Mouse (Mus musculus): ENCODE results near the gene Ehmt1. TPM values are rescaled to one million over a fixed set of nuclear protein-coding genes. Genes with fewer than 3 reads are reported as not detected.

Ehmt1 gene
- polyA plus RNA-seq (2017; shearing (Covaris generic)), result 41.2 TPM

GRCm38 (mm10) chr2:24918930-24919838 is at the start of gene Ehmt1:
Gene Ehmt1 (minus strand): TSS chr2:24919614.

GRCm38 (mm10) chr2:24962304-24963000 is 43.0 kb upstream of the Ehmt1 start, which contains the start of gene Dph7:
Gene Dph7 (plus strand): TSS chr2:24962400.

GRCm38 (mm10) chr2:24949421-24950188 is 30.2 kb upstream of the Ehmt1 start, which contains the start of gene Zmynd19:
Gene Zmynd19 (plus strand): TSS chr2:24949792.

GRCm38 (mm10) chr2:24935057-24935796 is 15.8 kb upstream of the Ehmt1 start, which contains the start of gene Arrdc1:
Gene Arrdc1 (minus strand): TSS chr2:24935252.

GRCm38 (mm10) chr2:24763115-24763557 is 156.3 kb downstream of the Ehmt1 start, which contains the start of gene Cacna1b:
Gene Cacna1b (minus strand): TSS chr2:24763152.

Other genes with a start within 250 kb of the Ehmt1 start
- gene Cacna1b, start 156.5 kb downstream of the Ehmt1 start, polyA plus RNA-seq (2017; shearing (Covaris generic)), result 0.06 TPM
- 173 TPM for gene Arrdc1, start 15.6 kb upstream of the Ehmt1 start, polyA plus RNA-seq (2017; shearing (Covaris generic))
- gene Zmynd19, start 30.2 kb upstream of the Ehmt1 start, polyA plus RNA-seq (2017; shearing (Covaris generic)), result 16.1 TPM
- gene Dph7, start 42.8 kb upstream of the Ehmt1 start, polyA plus RNA-seq (2017; shearing (Covaris generic)), result 13.5 TPM
- 74.5 TPM for gene Mrpl41, start 55.5 kb upstream of the Ehmt1 start, polyA plus RNA-seq (2017; shearing (Covaris generic))
- 77.5 TPM for gene Pnpla7, start 56.4 kb upstream of the Ehmt1 start, polyA plus RNA-seq (2017; shearing (Covaris generic))
- gene Nsmf, start 134.7 kb upstream of the Ehmt1 start, polyA plus RNA-seq (2017; shearing (Covaris generic)), result 26.2 TPM
- gene Entpd8, start 160.7 kb upstream of the Ehmt1 start, polyA plus RNA-seq (2017; shearing (Covaris generic)), result not detected
- gene Noxa1, start 175.5 kb upstream of the Ehmt1 start, polyA plus RNA-seq (2017; shearing (Covaris generic)), result 0.24 TPM

Data from effector memory CD4-positive, alpha-beta T cell, adult 7 months (primary cell).